Comparison of ENCODE assay signal across 14 mouse cellular contexts in genomic region chr1:92839211-92839610, GRCm38 (mm10).
"Had no signal": no experiment of that assay in that cellular context is flagged by ENCODE, and none has a peak within 500 bp of the region (broad histone marks: within the 10 kb centered on the region; RNA-seq: fewer than 3 reads in every experiment).

No protein-coding gene starts in this region.

- H3K27ac ChIP-seq: liver, embryonic 13.5 days; midbrain, embryonic 12.5 days; midbrain, embryonic 15.5 days; stomach, embryonic 15.5 days had no signal

- H3K4me3 ChIP-seq: liver, embryonic 13.5 days; midbrain, embryonic 12.5 days; midbrain, embryonic 15.5 days; stomach, embryonic 15.5 days had no signal

- H3K36me3 ChIP-seq: liver, embryonic 13.5 days; midbrain, embryonic 15.5 days; stomach, embryonic 15.5 days had no signal

- ATAC-seq: midbrain, embryonic 15.5 days had no signal

- DNase-seq: kidney, adult 9 months; kidney, postnatal 14 days; kidney, postnatal 4 days; left cerebral cortex, postnatal 4 days; liver, embryonic 13.5 days; lung, adult 2 months; lung, postnatal 14 days; lung, postnatal 4 days; right cerebral cortex, postnatal 14 days; spleen, adult 18-20 months; thymus, postnatal 25 days had no signal

- H3K27me3 ChIP-seq: midbrain, embryonic 12.5 days; midbrain, embryonic 15.5 days; stomach, embryonic 15.5 days had no signal

- H3K4me2 ChIP-seq: liver, embryonic 13.5 days; midbrain, embryonic 12.5 days; midbrain, embryonic 15.5 days; stomach, embryonic 15.5 days had no signal

- H3K9ac ChIP-seq: liver, embryonic 13.5 days; midbrain, embryonic 12.5 days; midbrain, embryonic 15.5 days; stomach, embryonic 15.5 days had no signal

- H3K9me3 ChIP-seq: liver, embryonic 13.5 days; midbrain, embryonic 12.5 days; midbrain, embryonic 15.5 days; stomach, embryonic 15.5 days had no signal

- H3K4me1 ChIP-seq: liver, embryonic 13.5 days; stomach, embryonic 15.5 days had no signal
